Mouse (Mus musculus) intestine, postnatal 0 days (tissue): Measurements from ENCODE around the gene Igsf21. TPM values are rescaled to one million over a fixed set of nuclear protein-coding genes. Genes with fewer than 3 reads are reported as not detected.

Experiments used
- ATAC-seq: fragments of 200-750 bp; cut with Nextera tagmentation; 2 replicates; pipeline ENCODE4 v1.8.0; 2017; ENCODE audit warnings: mild to moderate bottlenecking, moderate TSS enrichment, moderate library complexity
- H3K27ac ChIP-seq: fragments of 300-500 bp; sonication (generic); 2 replicates; pipeline ENCODE4 v1.5.1; 2014; ENCODE audit warnings: mild to moderate bottlenecking, low read depth, low read length, moderate library complexity
- H3K27me3 ChIP-seq: fragments of 300-500 bp; sonication (generic); replicated peaks from 2 replicates; pipeline ENCODE4 v1.6.1; 2014; ENCODE audit warnings: low read length, mixed read lengths; ENCODE audit not compliant: control insufficient read depth, insufficient read depth
- H3K36me3 ChIP-seq: fragments of 300-500 bp; sonication (generic); 2 replicates; pipeline ENCODE4 v1.6.1; 2014; ENCODE audit warnings: mild to moderate bottlenecking, moderate library complexity; ENCODE audit not compliant: control insufficient read depth, insufficient read depth
- H3K4me1 ChIP-seq: fragments of 300-500 bp; sonication (generic); replicated peaks from 2 replicates; pipeline ENCODE4 v1.6.1; 2014; ENCODE audit warnings: antibody characterized with exemption, low read length, mixed read lengths; ENCODE audit not compliant: control insufficient read depth, insufficient read depth
- H3K4me2 ChIP-seq: fragments of 300-500 bp; sonication (generic); replicated peaks from 2 replicates; pipeline ENCODE4 v1.6.1; 2014; ENCODE audit warnings: low read depth, mild to moderate bottlenecking, moderate library complexity
- H3K4me3 ChIP-seq: fragments of 300-500 bp; sonication (generic); 2 replicates; pipeline ENCODE4 v1.5.1; 2014; ENCODE audit warnings: low read depth, low read length
- H3K9ac ChIP-seq: fragments of 300-500 bp; sonication (generic); 2 replicates; pipeline ENCODE4 v1.6.1; 2014; ENCODE audit warnings: mild to moderate bottlenecking, low read depth, low read length
- H3K9me3 ChIP-seq: fragments of 300-500 bp; sonication (generic); 2 replicates; pipeline ENCODE4 v1.6.1; 2016; ENCODE audit warnings: mixed run types; ENCODE audit not compliant: control insufficient read depth
- CTCF ChIP-seq: sonication (generic); IDR thresholded peaks from 2 replicates; pipeline ENCODE4 v1.5.1; 2016; ENCODE audit warnings: low read depth, mild to moderate bottlenecking, control low read depth, antibody characterized with exemption, moderate library complexity
- WGBS: fragments of 180-500 bp; shearing (Covaris S2); extraction: QIAGEN DNeasy Blood & Tissue Kit; methylation state at CpG from one replicate; pipeline ENCODE4 v1.1.7; 2014; 5-methylcytosine and 5-hydroxymethylcytosine counted together
- polyA plus RNA-seq: library from polyadenylated mRNA; unstranded; fragments of >200 nt; fragmentation: Nextera tagmentation; extraction: Ambion mirVana; gene quantifications from 2 replicates; pipeline ENCODE4 v1.2.1, GENCODE M21; 2015

Igsf21 gene
- polyA plus RNA-seq, 1 experiment from 2014 or later, result 0.93 TPM

- Histone ChIP-seq H3K9ac (no peak overlapping the region), H3K27me3 (peaks cover 53% of the 10 kb centered on the region), H3K4me3 (no peak overlapping the region), H3K4me1 (no peaks in the 10 kb centered on the region), H3K27ac (no peak overlapping the region), H3K36me3 (no peaks in the 10 kb centered on the region), H3K9me3 (no peaks in the 10 kb centered on the region), H3K4me2 (no peak overlapping the region)
- WGBS, result 8% methylated on average over 8 of the region's 8 CpGs
- ATAC-seq, result no peak
- no peak for TF ChIP-seq CTCF
These were observed 1.8 kb upstream of the Igsf21 start for GRCm38 (mm10) chr4:140248396-140248795.

- Histone ChIP-seq H3K27me3 (peaks cover 61% of the 10 kb centered on the region), H3K36me3 (no peaks in the 10 kb centered on the region), H3K9ac (no peak overlapping the region), H3K4me2 (no peak overlapping the region), H3K4me3 (no peak overlapping the region), H3K27ac (no peak overlapping the region), H3K4me1 (no peaks in the 10 kb centered on the region), H3K9me3 (no peaks in the 10 kb centered on the region)
- ATAC-seq, result no peak
- TF ChIP-seq CTCF, result no peak
- 15% methylated on average over 28 of the region's 28 CpGs for WGBS
These were observed 721 bp upstream of the Igsf21 start for GRCm38 (mm10) chr4:140247006-140248003.

GRCm38 (mm10) chr4:140245286-140246179 is 1.1 kb downstream of the Igsf21 start:
- TF ChIP-seq CTCF, result peak; percentile 21; the same call in 1 of the 2 replicates
- Histone ChIP-seq H3K27me3 (peaks cover 61% of the 10 kb centered on the region), H3K9ac (no peak overlapping the region), H3K27ac (no peak overlapping the region), H3K9me3 (no peaks in the 10 kb centered on the region), H3K4me3 (no peak overlapping the region), H3K36me3 (no peaks in the 10 kb centered on the region), H3K4me1 (no peaks in the 10 kb centered on the region), H3K4me2 (no peak overlapping the region)
- WGBS, result 5% methylated on average over 23 of the region's 23 CpGs
- no peak for ATAC-seq

- H3K9me3 ChIP-seq, result no peaks in the 10 kb centered on the region
- no peak overlapping the region for H3K9ac ChIP-seq
- H3K27me3 ChIP-seq, result peaks cover 61% of the 10 kb centered on the region
- ATAC-seq, result no peak
- no peak overlapping the region for H3K4me2 ChIP-seq
- H3K36me3 ChIP-seq, result no peaks in the 10 kb centered on the region
- 4% methylated on average over 10 of the region's 10 CpGs for WGBS
- H3K4me1 ChIP-seq, result no peaks in the 10 kb centered on the region
- H3K4me3 ChIP-seq, result no peak overlapping the region
- no peak overlapping the region for H3K27ac ChIP-seq
- TF ChIP-seq CTCF, result no peak
These were observed 1.7 kb downstream of the Igsf21 start for GRCm38 (mm10) chr4:140244835-140245234.

GRCm38 (mm10) chr4:140244161-140244813 is 2.3 kb downstream of the Igsf21 start:
- H3K4me2 ChIP-seq, result no peak overlapping the region

More at GRCm38 (mm10) chr4:140244161-140244813, 2.3 kb downstream of the Igsf21 start:
- Histone ChIP-seq H3K36me3 (no peaks in the 10 kb centered on the region), H3K27me3 (peaks cover 61% of the 10 kb centered on the region), H3K27ac (no peak overlapping the region), H3K4me3 (no peak overlapping the region), H3K9me3 (no peaks in the 10 kb centered on the region), H3K4me1 (no peaks in the 10 kb centered on the region), H3K9ac (no peak overlapping the region)
- ATAC-seq, result no peak
- TF ChIP-seq CTCF, result peak; percentile 7; the same call in 1 of the 2 replicates
- WGBS, result 5% methylated on average over 40 of the region's 40 CpGs
